Mouse (Mus musculus) forebrain, embryonic 15.5 days (tissue): ENCODE measurements around the gene Ptpru. TPM values are rescaled to one million over a fixed set of nuclear protein-coding genes. Genes with fewer than 3 reads are reported as not detected.

ENCODE experiments used
- ATAC-seq: fragments of 200-750 bp; cut with Nextera tagmentation; replicated peaks from 2 replicates; pipeline ENCODE4 v1.8.0; 2017; ENCODE audit warnings: mild to moderate bottlenecking, moderate TSS enrichment, moderate library complexity
- H3K27ac ChIP-seq: fragments of 300-500 bp; sonication (generic); replicated peaks from 2 replicates; pipeline ENCODE4 v1.5.1; 2015; ENCODE audit warnings: mild to moderate bottlenecking, inconsistent platforms
- H3K27me3 ChIP-seq: fragments of 300-500 bp; sonication (generic); 2 replicates; pipeline ENCODE4 v1.6.1; 2015; ENCODE audit warnings: inconsistent platforms
- H3K36me3 ChIP-seq: fragments of 300-500 bp; sonication (generic); 2 replicates; pipeline ENCODE4 v1.6.1; 2015; ENCODE audit warnings: mild to moderate bottlenecking, inconsistent platforms
- H3K4me1 ChIP-seq: fragments of 300-500 bp; sonication (generic); 2 replicates; pipeline ENCODE4 v1.6.1; 2015; ENCODE audit warnings: inconsistent platforms
- H3K4me2 ChIP-seq: fragments of 300-500 bp; sonication (generic); replicated peaks from 2 replicates; pipeline ENCODE4 v1.6.1; 2015; ENCODE audit warnings: mild to moderate bottlenecking, inconsistent platforms
- H3K4me3 ChIP-seq: fragments of 300-500 bp; sonication (generic); 2 replicates; pipeline ENCODE4 v1.5.1; 2015; ENCODE audit warnings: mild to moderate bottlenecking, inconsistent platforms
- H3K9ac ChIP-seq: fragments of 300-500 bp; sonication (generic); replicated peaks from 2 replicates; pipeline ENCODE4 v1.6.1; 2015; ENCODE audit warnings: mild to moderate bottlenecking, inconsistent platforms
- H3K9me3 ChIP-seq: fragments of 300-500 bp; sonication (generic); 2 replicates; pipeline ENCODE4 v1.6.1; 2016; ENCODE audit warnings: inconsistent platforms
- WGBS: fragments of 180-500 bp; shearing (Covaris S2); methylation state at CpG from one replicate; pipeline ENCODE4 v1.1.7; 2015; ENCODE audit warnings: mixed read lengths; 5-methylcytosine and 5-hydroxymethylcytosine counted together
- polyA plus RNA-seq: library from polyadenylated mRNA; unstranded; fragments of >200 nt; fragmentation: Nextera tagmentation; extraction: Ambion mirVana; gene quantifications from 2 replicates; pipeline ENCODE4 v1.2.1, GENCODE M21; 2015

The Ptpru gene
- polyA plus RNA-seq, 1 experiment from 2014 or later, result 23.9 TPM

DNA sequence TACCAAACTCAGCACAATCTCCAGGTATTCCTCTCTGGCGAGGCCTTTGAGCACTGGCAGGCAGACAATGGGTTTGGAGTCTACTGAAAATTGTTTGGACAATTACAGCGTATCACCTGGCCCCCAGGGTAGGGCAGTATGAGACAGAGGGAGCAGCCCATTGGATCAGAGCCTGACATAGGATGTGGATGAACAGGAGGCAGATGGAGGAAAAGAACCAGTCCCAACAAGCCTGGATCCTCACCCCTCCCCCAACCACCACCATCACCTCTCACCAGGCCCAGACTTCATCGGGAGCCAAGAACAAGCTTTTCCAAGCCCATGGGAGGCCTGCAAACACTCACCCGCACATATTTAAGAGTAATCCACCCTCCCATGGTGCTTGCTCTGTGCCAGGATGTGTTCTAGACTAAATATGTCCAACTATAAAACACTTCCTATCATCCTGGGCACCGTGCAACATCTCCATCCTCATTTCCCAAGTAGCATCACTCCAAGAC, 6.5 kb downstream of the Ptpru start:
- 66% methylated on average over 5 of the region's 5 CpGs for WGBS
- Histone ChIP-seq H3K27ac (no peak overlapping the region), H3K4me3 (no peak overlapping the region), H3K9me3 (no peaks in the 10 kb centered on the region), H3K27me3 (no peaks in the 10 kb centered on the region), H3K36me3 (no peaks in the 10 kb centered on the region), H3K4me1 (peaks cover 40% of the 10 kb centered on the region), H3K4me2 (no peak overlapping the region), H3K9ac (no peak overlapping the region)
- ATAC-seq, result no peak

DNA sequence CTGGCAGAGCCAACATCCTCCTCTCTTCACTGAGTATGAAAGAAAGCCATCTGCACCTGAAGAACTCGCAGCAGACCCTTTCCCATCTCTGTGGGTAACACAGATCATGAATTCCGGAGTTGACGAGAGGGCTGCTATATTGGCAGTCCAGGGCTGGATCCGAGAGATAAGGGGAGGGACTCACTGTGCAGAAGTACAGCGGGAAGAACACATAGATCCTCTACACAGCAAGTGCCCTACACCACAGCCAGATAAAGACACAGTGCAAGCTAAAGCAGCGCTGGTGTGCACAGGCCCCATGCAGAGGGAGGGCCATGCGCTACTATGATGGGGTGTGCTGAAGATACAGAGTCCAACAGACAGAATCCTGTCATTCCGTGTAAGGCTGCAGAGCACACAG, 9.0 kb downstream of the Ptpru start:
- Histone ChIP-seq H3K4me1 (peaks cover 31% of the 10 kb centered on the region), H3K9me3 (no peaks in the 10 kb centered on the region), H3K4me3 (no peak overlapping the region), H3K4me2 (no peak overlapping the region), H3K27ac (no peak overlapping the region), H3K36me3 (no peaks in the 10 kb centered on the region), H3K27me3 (no peaks in the 10 kb centered on the region), H3K9ac (no peak overlapping the region)
- WGBS, result 76% methylated on average over 8 of the region's 8 CpGs
- ATAC-seq, result no peak

DNA sequence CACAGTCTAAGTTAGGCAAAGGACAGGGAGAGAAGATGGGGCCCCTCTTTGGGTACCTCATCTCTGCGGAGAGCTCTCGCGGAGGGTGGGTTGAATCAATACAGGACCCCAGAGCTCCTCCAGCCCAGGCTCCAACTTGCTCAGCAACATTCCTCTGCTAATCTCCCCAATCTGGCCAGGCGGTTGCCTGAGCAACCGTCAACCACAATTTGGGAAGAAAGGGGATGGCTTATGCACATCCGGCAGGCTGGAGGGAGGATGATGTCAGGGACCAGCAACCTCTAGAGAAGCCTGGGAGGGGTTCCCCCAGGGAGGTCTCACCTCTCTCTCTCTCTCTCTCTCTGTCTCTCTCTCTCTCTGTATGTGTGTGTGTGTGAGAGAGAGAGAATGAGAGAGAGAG, 11.2 kb downstream of the Ptpru start:
- H3K4me1 ChIP-seq, result peaks cover 26% of the 10 kb centered on the region
- 8% methylated on average over 6 of the region's 6 CpGs for WGBS
- no peak overlapping the region for H3K27ac ChIP-seq
- ATAC-seq, result no peak
- no peaks in the 10 kb centered on the region for H3K9me3 ChIP-seq
- no peak overlapping the region for H3K9ac ChIP-seq
- H3K4me3 ChIP-seq, result no peak overlapping the region
- H3K4me2 ChIP-seq, result no peak overlapping the region
- H3K27me3 ChIP-seq, result no peaks in the 10 kb centered on the region
- 0 out of 2 replicates have a peak, but pooled peaks cover 2% of the 10 kb centered on the region for H3K36me3 ChIP-seq

DNA sequence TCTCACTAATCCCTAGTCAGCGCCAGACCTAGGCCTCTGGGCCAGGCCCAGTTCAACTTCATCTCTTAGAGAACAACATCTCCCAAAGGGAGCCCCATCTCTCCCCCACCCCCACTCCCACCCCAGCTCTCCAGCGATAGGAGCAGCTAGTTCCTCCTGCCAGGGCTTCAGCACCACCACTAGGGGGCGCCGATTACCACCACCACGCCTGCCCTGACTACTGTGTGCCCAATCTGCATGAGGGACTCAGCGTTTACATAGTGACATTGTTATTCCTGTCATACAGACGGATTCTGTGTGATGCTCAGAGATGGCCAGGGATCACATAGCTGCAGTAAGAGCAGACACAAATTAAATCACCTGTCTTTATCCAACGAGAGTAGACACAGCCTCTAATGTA, 12.3 kb downstream of the Ptpru start:
- no peak for ATAC-seq
- 47% methylated on average over 8 of the region's 8 CpGs for WGBS
- H3K4me1 ChIP-seq, result peaks cover 27% of the 10 kb centered on the region
- H3K9ac ChIP-seq, result no peak overlapping the region
- no peaks in the 10 kb centered on the region for H3K9me3 ChIP-seq
- no peak overlapping the region for H3K4me3 ChIP-seq
- no peak overlapping the region for H3K4me2 ChIP-seq
- H3K36me3 ChIP-seq, result 0 out of 2 replicates have a peak, but pooled peaks cover 2% of the 10 kb centered on the region
- no peak overlapping the region for H3K27ac ChIP-seq
- H3K27me3 ChIP-seq, result no peaks in the 10 kb centered on the region

DNA sequence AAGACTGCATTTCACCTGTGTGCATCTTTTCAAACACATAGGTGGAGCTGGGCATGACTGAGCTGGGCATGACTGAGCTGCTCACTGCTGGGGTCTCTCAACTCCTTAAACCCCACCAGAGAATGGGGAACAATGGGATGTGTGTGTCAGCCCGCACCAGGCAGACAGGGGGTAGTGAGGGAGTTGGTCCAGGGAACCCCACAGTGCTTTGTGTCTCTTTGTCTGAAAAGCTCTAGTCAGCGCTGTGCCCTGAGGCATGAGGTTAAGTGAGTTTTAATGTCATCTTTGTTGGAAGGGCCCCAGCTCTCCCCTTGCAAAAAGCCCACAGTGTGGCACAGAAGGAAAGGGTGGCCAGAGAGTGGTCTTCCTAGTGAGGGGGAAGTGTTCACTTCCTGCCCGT, 13.1 kb downstream of the Ptpru start:
- no peaks in the 10 kb centered on the region for H3K27me3 ChIP-seq
- H3K4me3 ChIP-seq, result no peak overlapping the region
- H3K36me3 ChIP-seq, result 0 out of 2 replicates have a peak, but pooled peaks cover 2% of the 10 kb centered on the region
- H3K9ac ChIP-seq, result no peak overlapping the region
- H3K27ac ChIP-seq, result no peak overlapping the region
- peaks cover 22% of the 10 kb centered on the region for H3K4me1 ChIP-seq
- WGBS, result 8% methylated on average over 3 of the region's 3 CpGs
- H3K9me3 ChIP-seq, result no peaks in the 10 kb centered on the region
- H3K4me2 ChIP-seq, result no peak overlapping the region
- no peak for ATAC-seq

DNA sequence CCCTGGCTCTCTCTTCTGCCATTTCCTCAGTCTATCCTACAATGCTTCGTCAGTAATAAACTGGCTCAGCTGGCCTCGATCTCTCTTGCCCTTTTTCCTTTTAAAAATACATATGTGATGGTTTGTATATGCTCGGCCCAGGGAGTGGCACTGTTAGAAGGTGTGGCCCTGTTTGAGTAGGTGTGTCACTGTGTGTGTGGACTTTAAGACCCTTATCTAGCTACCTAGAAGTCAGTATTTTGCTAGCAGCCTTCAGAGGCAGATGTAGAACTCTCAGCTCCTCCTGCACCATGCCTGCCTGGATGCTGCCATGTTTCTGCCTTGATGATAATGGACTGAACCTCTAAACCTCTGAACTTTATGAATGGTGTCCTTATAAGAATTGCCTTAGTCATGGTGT, 15.5 kb downstream of the Ptpru start:
- Histone ChIP-seq H3K9me3 (no peaks in the 10 kb centered on the region), H3K4me3 (no peak overlapping the region), H3K27me3 (no peaks in the 10 kb centered on the region), H3K27ac (no peak overlapping the region), H3K4me1 (peaks cover 22% of the 10 kb centered on the region), H3K4me2 (no peak overlapping the region), H3K36me3 (peaks cover 2% of the 10 kb centered on the region; the same call in 1 of the 2 replicates), H3K9ac (no peak overlapping the region)
- WGBS, result 97% methylated on average over 3 of the region's 3 CpGs
- no peak for ATAC-seq

DNA sequence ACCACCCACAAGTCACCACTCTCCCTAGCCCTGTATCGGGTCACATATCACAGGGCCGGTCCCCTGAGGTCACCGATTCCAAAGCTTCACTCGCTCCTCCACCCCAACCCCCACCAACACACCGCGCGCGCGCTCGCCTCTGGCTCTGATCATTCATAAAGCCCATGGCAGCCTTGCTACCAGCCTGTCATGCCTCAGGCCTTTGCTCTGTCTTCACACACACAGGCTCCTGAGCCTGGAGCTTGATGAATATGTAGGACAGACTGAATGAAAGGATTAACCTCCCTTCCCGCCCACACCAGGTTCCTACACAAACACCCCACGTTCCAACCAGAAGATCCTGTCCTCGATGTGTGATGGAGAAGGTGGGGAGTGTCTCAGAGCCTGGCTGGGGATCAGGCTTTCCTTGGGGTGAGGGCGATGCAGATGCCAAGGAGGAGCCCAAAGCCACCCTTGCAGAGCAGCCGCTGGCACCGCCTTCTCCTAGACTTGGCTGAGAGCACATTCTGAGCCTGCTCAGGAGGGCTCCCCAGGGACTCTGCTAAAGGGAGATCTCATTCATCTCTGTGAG, 16.8 kb downstream of the Ptpru start:
- ATAC-seq, result peak; percentile 51; the same call in 1 of the 2 replicates
- Histone ChIP-seq H3K9ac (no peak overlapping the region; the same call in 1 of the 2 replicates), H3K4me3 (no peak overlapping the region), H3K36me3 (peaks cover 2% of the 10 kb centered on the region; the same call in 1 of the 2 replicates), H3K4me1 (peaks cover 13% of the 10 kb centered on the region), H3K27ac (no peak overlapping the region), H3K4me2 (no peak overlapping the region), H3K27me3 (no peaks in the 10 kb centered on the region), H3K9me3 (no peaks in the 10 kb centered on the region)
- WGBS, result 14% methylated on average over 16 of the region's 16 CpGs

DNA sequence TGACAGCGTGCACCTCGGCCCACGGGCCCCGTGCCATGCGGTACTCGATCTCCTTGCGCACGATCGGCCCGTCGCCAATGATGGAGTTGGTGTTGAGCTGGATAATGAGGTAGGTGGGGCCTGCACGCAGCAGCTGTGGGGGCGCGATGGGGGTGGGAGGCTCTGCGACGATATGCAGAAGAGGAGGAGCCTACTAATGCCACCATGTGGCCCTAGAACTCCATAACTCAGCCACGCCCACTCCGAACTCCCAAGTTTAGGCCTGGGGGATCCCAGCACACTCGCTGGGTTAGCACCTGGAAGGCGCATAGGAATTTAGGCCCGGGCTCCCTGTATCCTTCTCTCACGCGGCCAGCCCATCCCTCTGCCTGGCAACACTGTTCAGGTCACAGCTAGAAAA, 19.2 kb downstream of the Ptpru start:
- WGBS, result 64% methylated on average over 23 of the region's 23 CpGs
- H3K36me3 ChIP-seq, result peaks cover 2% of the 10 kb centered on the region; the same call in 1 of the 2 replicates
- no peaks in the 10 kb centered on the region for H3K9me3 ChIP-seq
- ATAC-seq, result no peak
- no peak overlapping the region for H3K4me2 ChIP-seq
- H3K9ac ChIP-seq, result no peak overlapping the region
- H3K4me1 ChIP-seq, result peaks cover 13% of the 10 kb centered on the region
- H3K4me3 ChIP-seq, result no peak overlapping the region
- no peaks in the 10 kb centered on the region for H3K27me3 ChIP-seq
- no peak overlapping the region for H3K27ac ChIP-seq

DNA sequence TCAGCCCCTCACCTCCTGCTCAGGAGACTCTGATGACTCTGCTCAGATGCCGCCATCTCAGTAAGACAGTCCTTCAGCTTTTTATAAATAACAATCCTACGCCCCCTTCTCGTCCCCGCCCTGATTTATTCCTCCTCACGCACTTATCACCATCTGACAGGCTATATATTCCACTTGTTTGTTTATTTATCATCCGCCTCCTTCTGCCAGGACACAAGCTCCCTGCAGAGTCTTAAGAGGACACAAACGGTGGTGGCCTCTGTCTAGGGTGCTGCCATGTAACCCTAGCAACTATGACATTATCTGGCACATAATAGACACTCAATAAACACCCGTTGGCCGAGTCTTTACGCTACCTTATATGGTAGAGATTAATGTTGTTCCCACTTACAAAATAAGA, 22.3 kb downstream of the Ptpru start:
- H3K27me3 ChIP-seq, result no peaks in the 10 kb centered on the region
- no peak overlapping the region for H3K27ac ChIP-seq
- no peaks in the 10 kb centered on the region for H3K9me3 ChIP-seq
- H3K4me3 ChIP-seq, result no peak overlapping the region
- no peak for ATAC-seq
- H3K36me3 ChIP-seq, result no peaks in the 10 kb centered on the region; the same call in 1 of the 2 replicates
- H3K4me2 ChIP-seq, result no peak overlapping the region
- no peak overlapping the region for H3K9ac ChIP-seq
- 83% methylated on average over 10 of the region's 10 CpGs for WGBS
- peaks cover 6% of the 10 kb centered on the region; the same call in 1 of the 2 replicates for H3K4me1 ChIP-seq

DNA sequence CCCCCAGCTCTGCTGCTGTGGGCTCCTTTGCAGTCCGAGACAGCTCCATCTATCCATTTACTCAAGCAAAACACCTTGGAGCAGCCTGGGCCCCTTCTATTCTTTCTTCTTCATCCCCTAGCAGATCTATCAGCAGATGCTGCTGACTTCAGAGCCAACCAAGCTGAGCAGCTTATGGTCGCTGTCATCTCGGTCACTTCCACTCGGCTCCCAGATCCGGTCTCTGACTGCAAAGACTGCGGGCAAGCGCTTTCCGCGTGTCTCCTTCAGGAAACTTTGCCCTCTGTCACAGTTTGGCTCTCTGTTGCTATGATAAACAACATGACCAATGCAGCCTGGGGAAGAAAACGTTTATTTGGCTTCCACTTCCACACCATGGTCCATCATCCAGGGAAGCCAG, 23.2 kb downstream of the Ptpru start:
- Histone ChIP-seq H3K9ac (no peak overlapping the region), H3K4me2 (no peak overlapping the region), H3K27ac (no peak overlapping the region), H3K4me1 (peaks cover 6% of the 10 kb centered on the region; the same call in 1 of the 2 replicates), H3K36me3 (no peaks in the 10 kb centered on the region; the same call in 1 of the 2 replicates), H3K4me3 (no peak overlapping the region), H3K9me3 (no peaks in the 10 kb centered on the region), H3K27me3 (no peaks in the 10 kb centered on the region)
- 95% methylated on average over 10 of the region's 10 CpGs for WGBS
- ATAC-seq, result no peak

DNA sequence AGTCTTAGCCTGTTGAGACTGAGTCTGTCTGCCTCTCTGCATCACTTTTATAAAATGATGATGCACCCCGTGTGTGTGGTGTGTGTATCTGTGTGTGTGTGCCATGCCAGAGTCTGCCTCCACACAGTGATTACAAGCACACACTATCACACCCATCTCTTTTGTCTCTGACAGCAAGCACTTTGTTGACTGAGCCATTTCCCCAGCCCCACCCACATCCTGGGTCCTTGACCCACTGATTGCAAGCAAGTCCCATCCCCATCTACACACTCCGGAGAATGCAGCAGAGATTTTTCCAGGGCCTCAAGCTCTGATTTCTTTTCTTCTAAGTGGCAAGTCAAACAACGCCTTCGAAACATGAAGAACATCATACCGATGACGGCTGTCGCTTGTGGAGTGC, 24.3 kb downstream of the Ptpru start:
- no peak for ATAC-seq
- 93% methylated on average over 7 of the region's 7 CpGs for WGBS
- H3K9ac ChIP-seq, result no peak overlapping the region
- no peaks in the 10 kb centered on the region for H3K27me3 ChIP-seq
- no peaks in the 10 kb centered on the region for H3K9me3 ChIP-seq
- no peaks in the 10 kb centered on the region for H3K36me3 ChIP-seq
- H3K27ac ChIP-seq, result no peak overlapping the region
- H3K4me2 ChIP-seq, result no peak overlapping the region
- H3K4me3 ChIP-seq, result no peak overlapping the region
- H3K4me1 ChIP-seq, result peaks cover 6% of the 10 kb centered on the region; the same call in 1 of the 2 replicates

DNA sequence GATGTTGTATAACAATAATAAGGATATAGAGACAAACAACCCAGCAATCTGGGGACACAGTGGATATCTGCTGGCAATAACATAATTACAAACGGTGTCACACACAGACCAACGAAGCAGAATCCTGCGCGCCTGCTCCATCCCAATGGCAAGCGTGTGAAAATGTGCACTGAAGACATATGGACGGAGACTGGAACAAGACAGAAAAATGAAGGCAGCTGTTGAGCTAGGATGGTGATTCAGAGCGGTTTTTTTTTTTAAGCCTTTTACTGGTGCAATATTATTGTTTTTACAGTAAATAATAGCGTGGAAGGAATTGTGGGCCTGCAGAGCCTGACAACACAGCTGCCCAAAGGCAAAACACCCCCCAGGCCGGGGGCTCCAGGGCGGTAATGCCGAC, 25.6 kb downstream of the Ptpru start:
- Histone ChIP-seq H3K27ac (peak overlapping the region; percentile 53; the same call in 1 of the 2 replicates), H3K9me3 (no peaks in the 10 kb centered on the region), H3K4me1 (peaks cover 6% of the 10 kb centered on the region; the same call in 1 of the 2 replicates), H3K4me3 (no peak overlapping the region), H3K36me3 (no peaks in the 10 kb centered on the region), H3K4me2 (no peak overlapping the region), H3K9ac (no peak overlapping the region), H3K27me3 (no peaks in the 10 kb centered on the region)
- no peak for ATAC-seq
- WGBS, result 70% methylated on average over 11 of the region's 11 CpGs

DNA sequence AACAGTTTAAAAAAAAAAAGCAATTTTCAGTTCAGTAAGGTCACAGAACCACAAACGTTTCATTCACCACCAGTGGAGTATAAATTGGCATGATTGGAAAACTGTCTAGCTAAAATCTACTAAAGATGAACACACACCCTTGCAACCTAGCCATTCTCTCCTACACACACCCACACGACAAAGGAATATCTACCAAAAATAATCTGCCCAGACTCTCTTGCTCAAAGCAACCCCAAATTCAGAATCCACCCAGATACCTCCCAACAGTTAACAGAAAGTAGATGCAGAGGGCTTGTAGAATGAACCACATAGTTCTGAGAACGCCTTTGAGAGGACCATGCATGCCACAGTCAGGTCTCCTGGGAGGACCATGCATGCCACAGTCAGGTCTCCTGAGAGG, 32.8 kb downstream of the Ptpru start:
- Histone ChIP-seq H3K27me3 (no peaks in the 10 kb centered on the region), H3K4me3 (no peak overlapping the region), H3K27ac (no peak overlapping the region), H3K9ac (no peak overlapping the region), H3K9me3 (no peaks in the 10 kb centered on the region), H3K4me1 (no peaks in the 10 kb centered on the region), H3K36me3 (no peaks in the 10 kb centered on the region), H3K4me2 (no peak overlapping the region)
- WGBS, result 77% methylated on average over 3 of the region's 3 CpGs
- no peak for ATAC-seq
